Mouse (Mus musculus): ENCODE data around the gene Atf2. TPM values are rescaled to one million over a fixed set of nuclear protein-coding genes. Genes with fewer than 3 reads are reported as not detected.
A peak's percentile ranks its signal among the peaks of the same experiment; 100 is the strongest.
"Not testable (repeated sequence)": the region's sequence is repeated elsewhere in the genome, so short reads cannot be mapped to it uniquely, and the experiment has no call there.

The Atf2 gene
- total RNA-seq, 2 experiments from 2014 or later, result 25.2 to 27.5 TPM

DNA sequence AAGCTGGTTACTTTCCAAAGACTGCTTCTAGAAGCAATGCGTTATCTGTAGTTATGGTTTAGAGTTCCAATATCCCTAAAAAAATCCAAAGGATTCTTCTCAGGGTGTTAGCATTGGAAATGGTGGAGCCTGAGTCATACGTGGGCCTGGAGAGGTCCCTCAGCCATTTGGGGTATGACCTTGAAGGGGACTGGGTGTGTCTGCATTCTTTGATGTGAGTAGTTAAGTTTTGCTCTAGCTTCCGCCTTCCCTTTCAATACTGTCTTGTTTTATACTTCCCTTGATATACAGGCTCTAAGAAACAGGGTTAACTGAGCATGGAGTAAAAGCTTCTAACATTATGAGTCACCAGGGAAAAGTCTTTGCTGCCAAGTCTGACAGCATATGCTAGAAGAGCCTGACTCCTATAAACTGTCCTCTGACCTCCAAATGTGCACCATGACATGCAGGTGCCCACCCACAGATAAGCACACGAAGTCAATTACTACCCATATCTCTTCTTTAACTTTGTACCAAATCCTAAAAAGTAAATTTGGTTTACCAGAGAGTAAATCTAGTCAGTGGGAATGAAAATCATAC lies 32.3 kb downstream of the Atf2 start:
- Histone ChIP-seq H3K27ac (no peak overlapping the region), H3K4me3 (no peak overlapping the region)
- no peak for DNase-seq
- no peak for TF ChIP-seq CTCF (IDR thresholded peaks at IDR 0.05)
- intact Hi-C loops (cut with DNase I), result no loop called here

DNA sequence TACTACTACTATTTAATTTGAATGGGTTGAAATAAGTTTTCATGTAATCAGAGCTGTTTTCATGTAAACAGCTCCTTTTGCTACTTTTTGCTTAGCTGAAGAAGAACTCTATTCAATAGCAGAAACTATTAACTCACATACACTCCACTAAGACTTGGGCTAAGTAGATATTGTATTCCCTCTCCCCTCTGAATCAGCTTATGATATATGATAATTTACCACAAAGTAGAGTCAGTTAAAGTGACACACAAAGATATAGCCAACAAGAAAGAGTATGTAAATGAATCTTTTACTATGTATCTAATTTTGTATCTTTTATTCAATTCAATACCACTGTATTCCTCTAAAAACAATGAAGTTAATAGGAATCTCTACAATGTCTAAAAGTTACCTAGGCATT lies 35.1 kb downstream of the Atf2 start:
- TF ChIP-seq CTCF (IDR thresholded peaks at IDR 0.05), result no peak
- Histone ChIP-seq H3K4me3 (no peak overlapping the region), H3K27ac (no peak overlapping the region)
- intact Hi-C loops (cut with DNase I), result no loop called here
- DNase-seq, result no peak

DNA sequence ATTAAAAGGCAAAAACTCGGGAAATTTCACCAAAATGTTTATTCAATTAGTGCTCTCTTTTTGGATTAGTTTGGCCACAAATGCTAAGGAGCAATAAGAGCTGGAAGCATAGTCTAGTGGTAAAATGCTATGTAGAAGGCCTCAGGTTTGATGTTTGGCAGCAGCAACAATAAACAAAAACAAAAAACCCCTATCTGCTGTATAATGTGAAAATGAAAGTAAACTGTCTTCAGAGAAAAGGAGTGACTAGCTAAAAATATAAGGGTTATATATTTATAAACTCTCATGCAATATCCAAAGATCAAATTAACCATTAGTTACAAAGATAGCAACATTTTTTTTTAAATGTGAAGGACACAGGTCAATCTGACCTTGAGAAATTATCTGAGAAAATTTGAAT lies 36.2 kb downstream of the Atf2 start:
- no peak for DNase-seq
- TF ChIP-seq CTCF (IDR thresholded peaks at IDR 0.05), result no peak
- intact Hi-C loops (cut with DNase I), result no loop called here
- H3K4me3 ChIP-seq, result no peak overlapping the region
- H3K27ac ChIP-seq, result no peak overlapping the region

- no peak for TF ChIP-seq CTCF (IDR thresholded peaks at IDR 0.05)
- no peak overlapping the region for H3K4me3 ChIP-seq
- intact Hi-C loops (cut with DNase I), result no loop called here
- no peak for DNase-seq
- H3K27ac ChIP-seq, result no peak overlapping the region
Measured at GRCm38 (mm10) chr2:73834406-73835015, 57.9 kb downstream of the Atf2 start.

- no peak overlapping the region for H3K4me3 ChIP-seq
- intact Hi-C loops (cut with DNase I), result no loop called here
- DNase-seq, result no peak
- no peak overlapping the region for H3K27ac ChIP-seq
- no peak for TF ChIP-seq CTCF (IDR thresholded peaks at IDR 0.05)
Measured at GRCm38 (mm10) chr2:73833284-73833683, 59.2 kb downstream of the Atf2 start.

DNA sequence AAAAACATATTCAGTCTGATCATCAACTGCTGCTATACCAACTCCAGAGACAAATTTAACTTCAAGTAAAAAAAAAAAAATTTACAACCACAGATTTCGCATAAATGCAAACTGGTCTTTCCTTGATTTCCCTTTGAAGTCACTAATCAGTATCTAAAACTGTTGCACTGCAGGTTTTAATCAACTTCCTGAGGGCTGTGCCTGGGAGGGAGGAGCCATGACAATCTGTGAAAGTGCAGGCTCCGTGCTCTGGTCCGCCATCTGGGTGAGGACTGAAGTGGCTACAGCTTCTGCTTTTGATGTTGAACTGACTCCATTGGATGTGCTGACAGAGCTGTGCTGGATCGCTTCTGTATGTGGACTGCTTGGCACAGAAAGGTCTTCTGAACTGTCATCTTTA lies 73.7 kb downstream of the Atf2 start:
- no peak overlapping the region for H3K4me3 ChIP-seq
- H3K27ac ChIP-seq, result no peak overlapping the region

GRCm38 (mm10) chr2:73807609-73808008 lies 84.8 kb downstream of the Atf2 start:
- Histone ChIP-seq H3K4me3 (no peak overlapping the region), H3K27ac (no peak overlapping the region)
- intact Hi-C loops (cut with DNase I), result no loop called here
- no peak for TF ChIP-seq CTCF (IDR thresholded peaks at IDR 0.05)
- no peak for DNase-seq

More for the DNA sequence above, 73.7 kb downstream of the Atf2 start:
- no peak for TF ChIP-seq CTCF (IDR thresholded peaks at IDR 0.05)
- DNase-seq, result no peak
- intact Hi-C loops (cut with DNase I), result no loop called here

GRCm38 (mm10) chr2:73800127-73800526 lies 92.3 kb downstream of the Atf2 start:
- DNase-seq; H3K27ac ChIP-seq; H3K4me3 ChIP-seq; intact Hi-C loops (cut with DNase I): not testable (repeated sequence)

GRCm38 (mm10) chr2:73798786-73799185 lies 93.7 kb downstream of the Atf2 start:
- Histone ChIP-seq H3K4me3 (no peak overlapping the region), H3K27ac (no peak overlapping the region)
- DNase-seq, result no peak
- no peak for TF ChIP-seq CTCF (IDR thresholded peaks at IDR 0.05)
- intact Hi-C loops (cut with DNase I), result no loop called here

- intact Hi-C loops (cut with DNase I), result no loop called here
- no peak overlapping the region for H3K4me3 ChIP-seq
- TF ChIP-seq CTCF (IDR thresholded peaks at IDR 0.05), result no peak
- no peak for DNase-seq
- H3K27ac ChIP-seq, result no peak overlapping the region
Measured at GRCm38 (mm10) chr2:73798136-73798535, 94.3 kb downstream of the Atf2 start.

- Histone ChIP-seq H3K4me3 (no peak overlapping the region), H3K27ac (no peak overlapping the region)
- peak; percentile 29 for TF ChIP-seq CTCF (IDR thresholded peaks at IDR 0.05)
- intact Hi-C loops (cut with DNase I), result no loop called here
- DNase-seq, result no peak
Measured at GRCm38 (mm10) chr2:73791846-73792630, 100.4 kb downstream of the Atf2 start.

- no peak for TF ChIP-seq CTCF (IDR thresholded peaks at IDR 0.05)
- Histone ChIP-seq H3K4me3 (no peak overlapping the region), H3K27ac (no peak overlapping the region)
- peak; percentile 55 for DNase-seq
- intact Hi-C loops (cut with DNase I), result no loop called here
Measured at GRCm38 (mm10) chr2:73790332-73790731, 102.1 kb downstream of the Atf2 start.

DNA sequence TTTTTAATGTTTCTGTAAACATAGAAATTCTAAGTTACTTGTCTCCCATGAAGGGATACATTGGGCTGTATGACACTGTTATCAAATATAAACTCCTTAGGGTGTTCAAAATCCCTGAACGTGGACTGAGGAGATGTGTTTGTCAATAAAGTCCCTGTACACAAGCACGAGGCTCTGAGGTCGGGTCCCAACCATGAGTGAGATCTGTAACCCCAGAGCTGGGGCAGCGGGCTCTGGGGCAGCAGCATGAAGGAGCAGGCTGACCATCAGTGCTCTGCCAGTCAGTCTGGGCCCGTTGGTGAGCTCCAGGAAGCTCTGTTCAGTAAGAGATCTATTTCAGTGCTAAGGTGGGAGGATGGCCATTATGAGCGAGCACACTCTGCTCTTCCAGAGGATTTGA lies 104.0 kb downstream of the Atf2 start:
- intact Hi-C loops (cut with DNase I), result no loop called here
- no peak overlapping the region for H3K27ac ChIP-seq
- TF ChIP-seq CTCF (IDR thresholded peaks at IDR 0.05), result no peak
- no peak for DNase-seq
- H3K4me3 ChIP-seq, result no peak overlapping the region

Measured in gastrocnemius, adult 2 months (tissue).